ENCODE assay signal across 19 mouse cellular contexts in the genomic region with DNA sequence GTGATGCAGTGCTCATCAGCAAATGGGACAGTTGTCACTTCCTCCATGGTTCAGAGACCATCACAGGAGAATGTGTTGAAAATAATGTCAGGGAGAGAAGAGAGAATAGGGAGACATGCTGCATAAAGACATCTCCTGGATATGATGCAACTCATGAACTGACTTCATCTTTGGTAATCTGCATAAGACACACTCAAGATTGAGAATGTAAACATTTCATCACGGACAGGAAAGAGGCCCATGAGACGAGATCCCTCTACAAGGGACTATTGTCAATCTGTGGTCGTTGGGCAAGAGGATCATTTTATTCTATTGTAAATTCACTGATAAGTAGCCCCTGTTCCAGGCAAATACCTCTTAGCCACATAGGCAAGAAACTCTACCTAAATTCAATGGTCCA.
"Had no signal": no experiment of that assay in that cellular context is flagged by ENCODE, and none has a peak within 500 bp of the region (broad histone marks: within the 10 kb centered on the region; RNA-seq: fewer than 3 reads in every experiment).

No protein-coding gene starts in this region.

- H3K27ac ChIP-seq: gastrocnemius, adult 2 months; hindbrain, embryonic 12.5 days; hindbrain, postnatal 0 days; kidney, postnatal 0 days; layer of hippocampus, adult 2 months; left cerebral cortex, adult 2 months had no signal

- H3K4me3 ChIP-seq: gastrocnemius, adult 2 months; heart, embryonic 10.5 days; heart, embryonic 12.5 days; hindbrain, embryonic 10.5 days; hindbrain, embryonic 12.5 days; hindbrain, embryonic 15.5 days; kidney, embryonic 15.5 days; layer of hippocampus, adult 2 months; left cerebral cortex, adult 2 months; limb, embryonic 10.5 days; limb, embryonic 12.5 days had no signal

- H3K36me3 ChIP-seq: heart, embryonic 10.5 days; hindbrain, embryonic 12.5 days; hindbrain, embryonic 15.5 days; kidney, embryonic 15.5 days had no signal

- H3K9ac ChIP-seq: heart, embryonic 12.5 days; hindbrain, embryonic 12.5 days; hindbrain, embryonic 15.5 days; kidney, embryonic 15.5 days; limb, embryonic 12.5 days had no signal

- ATAC-seq: intestine, embryonic 16.5 days had no signal

- H3K27me3 ChIP-seq: heart, embryonic 12.5 days; hindbrain, embryonic 12.5 days; hindbrain, embryonic 15.5 days; kidney, embryonic 15.5 days; limb, embryonic 12.5 days had no signal

- H3K4me2 ChIP-seq: heart, embryonic 12.5 days; hindbrain, embryonic 12.5 days; hindbrain, embryonic 15.5 days; kidney, embryonic 15.5 days; limb, embryonic 12.5 days; liver, embryonic 11.5 days had no signal

- DNase-seq: gastrocnemius, adult 2 months; gastrocnemius, postnatal 10 days; gastrocnemius, postnatal 36 days; heart, postnatal 4 days; liver had no signal

- H3K9me3 ChIP-seq: heart, embryonic 10.5 days; hindbrain, embryonic 12.5 days; hindbrain, embryonic 15.5 days; limb, embryonic 10.5 days had no signal
